Mouse (Mus musculus) embryonic facial prominence, embryonic 11.5 days (tissue): ENCODE measurements around the gene Ikzf3. TPM values are rescaled to one million over a fixed set of nuclear protein-coding genes. Genes with fewer than 3 reads are reported as not detected.
A peak's percentile ranks its signal among the peaks of the same experiment; 100 is the strongest.

ENCODE experiments used
- ATAC-seq: fragments of 200-750 bp; cut with Nextera tagmentation; replicated peaks from 2 replicates; pipeline ENCODE4 v1.8.0; 2017; ENCODE audit warnings: low read depth; ENCODE audit not compliant: insufficient number of reproducible peaks, low FRiP score, low TSS enrichment
- DNase-seq: peaks from one replicate; pipeline ENCODE4 v3.0.0-alpha.2; 2015; ENCODE audit warnings: low spot score
- H3K27ac ChIP-seq: fragments of 300-500 bp; sonication (generic); replicated peaks from 2 replicates; pipeline ENCODE4 v1.5.1; 2014; ENCODE audit warnings: mild to moderate bottlenecking, low read depth, low read length, control low read depth
- H3K27me3 ChIP-seq: fragments of 300-500 bp; sonication (generic); 2 replicates; pipeline ENCODE4 v1.6.1; 2014; ENCODE audit warnings: mild to moderate bottlenecking, low read length, moderate library complexity, mixed read lengths; ENCODE audit not compliant: control insufficient read depth, insufficient read depth
- H3K36me3 ChIP-seq: fragments of 300-500 bp; sonication (generic); replicated peaks from 2 replicates; pipeline ENCODE4 v1.6.1; 2014; ENCODE audit warnings: low read depth, mild to moderate bottlenecking, low read length, moderate library complexity, mixed read lengths; ENCODE audit not compliant: control insufficient read depth, insufficient read depth
- H3K4me1 ChIP-seq: fragments of 300-500 bp; sonication (generic); 2 replicates; pipeline ENCODE4 v1.6.1; 2014; ENCODE audit warnings: low read length, mixed read lengths; ENCODE audit not compliant: control insufficient read depth, insufficient read depth
- H3K4me2 ChIP-seq: fragments of 300-500 bp; sonication (generic); 2 replicates; pipeline ENCODE4 v1.6.1; 2014; ENCODE audit warnings: low read depth, mild to moderate bottlenecking, control low read depth, low read length, moderate library complexity
- H3K4me3 ChIP-seq: fragments of 300-500 bp; sonication (generic); 2 replicates; pipeline ENCODE4 v1.5.1; 2014; ENCODE audit warnings: low read depth, low read length, control low read depth
- H3K9ac ChIP-seq: fragments of 300-500 bp; sonication (generic); replicated peaks from 2 replicates; pipeline ENCODE4 v1.6.1; 2014; ENCODE audit warnings: mild to moderate bottlenecking, control low read depth, low read length
- H3K9me3 ChIP-seq: fragments of 300-500 bp; sonication (generic); replicated peaks from 2 replicates; pipeline ENCODE4 v1.6.1; 2016; ENCODE audit warnings: mild to moderate bottlenecking, low read length, inconsistent platforms, mixed read lengths; ENCODE audit not compliant: control insufficient read depth
- WGBS: fragments of 180-500 bp; shearing (Covaris S2); extraction: QIAGEN DNeasy Blood & Tissue Kit; methylation state at CpG from one replicate; pipeline ENCODE4 v1.1.7; 2014; 5-methylcytosine and 5-hydroxymethylcytosine counted together
- polyA plus RNA-seq: library from polyadenylated mRNA; unstranded; fragments of >200 nt; fragmentation: Nextera tagmentation; extraction: Ambion mirVana; gene quantifications from 2 replicates; pipeline ENCODE4 v1.2.1, GENCODE M21; 2014

The Ikzf3 gene
- polyA plus RNA-seq, 1 experiment from 2014 or later = 0.07 TPM

- no peak for ATAC-seq
- H3K4me1 ChIP-seq = no peaks in the 10 kb centered on the region
- no peak overlapping the region for H3K4me3 ChIP-seq
- no peaks in the 10 kb centered on the region for H3K36me3 ChIP-seq
- H3K9me3 ChIP-seq = no peaks in the 10 kb centered on the region
- WGBS = 82% methylated on average over 9 of the region's 9 CpGs
- DNase-seq = no peak
- H3K27ac ChIP-seq = no peak overlapping the region
- H3K27me3 ChIP-seq = peaks cover 17% of the 10 kb centered on the region
- no peak overlapping the region for H3K9ac ChIP-seq
- no peak overlapping the region for H3K4me2 ChIP-seq
Observed at GRCm38 (mm10) chr11:98459860-98460259, 86.0 kb downstream of the Ikzf3 start.

DNA sequence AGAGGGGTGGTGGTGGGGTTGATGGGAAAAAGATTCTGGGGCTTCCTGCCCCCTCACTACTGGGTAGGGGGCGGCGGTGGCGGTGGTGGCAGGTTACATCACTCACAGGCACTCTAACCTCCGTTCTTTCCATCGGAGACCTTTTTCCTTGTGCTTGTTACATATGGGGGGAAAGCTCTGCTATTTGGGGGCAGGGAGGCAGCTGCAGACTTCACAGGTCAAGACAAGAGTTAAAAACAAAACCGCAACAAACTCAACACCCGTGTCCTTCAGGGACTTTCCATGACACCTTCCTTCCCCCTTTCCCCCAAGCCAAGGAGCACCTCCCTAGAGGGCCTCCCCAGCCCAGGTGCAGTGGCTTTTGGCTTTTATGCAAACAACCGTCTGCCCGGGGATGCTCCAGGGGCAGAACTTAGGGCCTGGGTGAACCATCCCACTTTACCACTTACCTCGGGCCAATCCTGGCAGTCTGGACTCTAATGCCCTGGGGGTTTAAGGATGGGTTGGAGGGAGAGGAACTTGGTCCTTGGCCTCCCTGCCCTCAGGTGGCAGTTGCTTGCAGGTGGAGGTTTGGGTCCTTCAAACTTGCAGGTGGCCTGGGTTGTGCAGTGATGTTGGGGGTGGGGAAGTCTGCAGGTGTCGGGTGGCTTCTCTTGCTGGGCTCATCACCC, 86.6 kb downstream of the Ikzf3 start:
- Histone ChIP-seq H3K4me3 (no peak overlapping the region), H3K4me1 (no peaks in the 10 kb centered on the region), H3K36me3 (no peaks in the 10 kb centered on the region), H3K27me3 (peaks cover 17% of the 10 kb centered on the region), H3K9ac (no peak overlapping the region), H3K4me2 (no peak overlapping the region), H3K9me3 (no peaks in the 10 kb centered on the region), H3K27ac (no peak overlapping the region)
- ATAC-seq = no peak
- no peak for DNase-seq
- 15% methylated on average over 11 of the region's 11 CpGs for WGBS

DNA sequence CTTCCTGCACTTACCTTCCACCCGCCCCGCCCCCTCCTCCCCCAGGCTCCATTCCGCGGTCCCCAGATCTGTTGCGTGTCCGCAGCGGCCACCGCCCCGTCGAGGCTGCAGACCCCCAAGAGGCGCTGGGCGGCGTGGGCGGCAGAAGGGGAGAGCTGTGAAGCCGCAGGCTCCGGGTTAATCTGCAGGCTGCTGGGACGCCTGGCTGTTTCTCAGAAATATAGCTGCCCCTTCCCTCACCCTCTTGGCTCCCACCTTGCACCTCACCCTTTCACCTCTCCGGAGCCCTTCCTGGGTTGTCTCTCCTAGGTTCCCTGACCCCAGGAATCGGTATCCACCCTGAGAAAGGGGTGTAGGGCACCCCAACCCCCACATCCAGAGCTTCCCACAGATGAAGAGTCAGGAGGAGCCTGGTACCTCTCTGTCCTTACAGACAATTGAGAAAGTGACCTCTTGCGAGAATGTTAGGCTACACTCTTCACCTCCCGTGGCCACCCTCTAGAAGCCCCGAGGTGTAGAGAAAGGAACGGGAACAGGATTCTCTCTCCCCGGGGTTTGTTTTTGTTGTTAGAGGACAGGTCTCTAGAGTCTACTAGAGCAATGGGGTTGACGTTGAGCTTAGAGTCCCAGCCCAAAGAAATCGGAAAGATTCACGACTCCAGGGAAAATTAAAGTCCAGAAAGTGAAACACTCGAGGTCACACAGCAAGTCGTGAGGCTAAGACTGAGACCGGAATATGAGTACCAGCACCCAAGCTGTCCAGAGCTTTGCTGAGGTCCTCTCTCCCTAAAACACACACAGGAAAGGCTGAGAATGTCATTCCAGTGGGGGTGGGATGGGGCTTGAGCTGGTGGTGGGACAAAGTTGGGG, 87.5 kb downstream of the Ikzf3 start:
- peak overlapping the region; percentile 57 for H3K9ac ChIP-seq
- no peak for DNase-seq
- H3K27ac ChIP-seq = no peak overlapping the region
- peak overlapping the region; percentile 78 for H3K4me2 ChIP-seq
- peak overlapping the region; percentile 46 for H3K4me3 ChIP-seq
- H3K36me3 ChIP-seq = no peaks in the 10 kb centered on the region
- peaks cover 17% of the 10 kb centered on the region for H3K27me3 ChIP-seq
- peak; percentile 10; the same call in 1 of the 2 replicates for ATAC-seq
- H3K9me3 ChIP-seq = no peaks in the 10 kb centered on the region
- WGBS = 3% methylated on average over 25 of the region's 30 CpGs
- no peaks in the 10 kb centered on the region for H3K4me1 ChIP-seq

GRCm38 (mm10) chr11:98457367-98458120, 88.3 kb downstream of the Ikzf3 start:
- peak; percentile 92 for DNase-seq
- Histone ChIP-seq H3K9ac (peak overlapping the region; percentile 57), H3K36me3 (no peaks in the 10 kb centered on the region), H3K27me3 (peaks cover 17% of the 10 kb centered on the region), H3K27ac (no peak overlapping the region), H3K4me1 (no peaks in the 10 kb centered on the region), H3K9me3 (no peaks in the 10 kb centered on the region), H3K4me2 (peak overlapping the region; percentile 78), H3K4me3 (peak overlapping the region; percentile 46)
- peak; percentile 83 for ATAC-seq
- under 1% methylated on average over 37 of the region's 64 CpGs for WGBS

DNA sequence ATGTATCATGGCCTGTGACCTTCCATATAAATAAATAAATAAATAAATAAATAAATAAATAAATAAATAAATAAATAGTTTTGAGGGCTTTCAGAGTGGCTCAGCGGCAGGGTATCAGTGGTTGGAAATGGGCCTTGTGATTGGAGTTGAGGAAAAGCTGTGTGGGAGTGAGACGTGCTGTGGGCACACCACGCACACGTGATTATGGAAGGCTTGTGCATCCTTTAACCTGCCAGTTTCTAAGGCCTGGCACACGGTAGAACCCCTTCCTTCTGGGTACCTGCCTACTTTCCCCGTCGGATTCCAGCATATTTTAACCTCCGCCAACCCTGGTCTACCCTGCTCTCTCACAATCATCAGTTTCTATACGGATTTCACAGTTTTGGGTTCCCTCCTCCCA, 88.9 kb downstream of the Ikzf3 start:
- H3K4me1 ChIP-seq = no peaks in the 10 kb centered on the region
- H3K9me3 ChIP-seq = no peaks in the 10 kb centered on the region
- H3K4me2 ChIP-seq = peak overlapping the region; percentile 78
- no peaks in the 10 kb centered on the region for H3K36me3 ChIP-seq
- peaks cover 17% of the 10 kb centered on the region for H3K27me3 ChIP-seq
- DNase-seq (no peak), ATAC-seq (peak; percentile 20; the same call in 1 of the 2 replicates)
- 27% methylated on average over 9 of the region's 9 CpGs for WGBS
- H3K4me3 ChIP-seq = peak overlapping the region; percentile 46
- H3K9ac ChIP-seq = peak overlapping the region; percentile 57
- no peak overlapping the region for H3K27ac ChIP-seq

- ATAC-seq = no peak
- Histone ChIP-seq H3K9me3 (no peaks in the 10 kb centered on the region), H3K27me3 (peaks cover 17% of the 10 kb centered on the region), H3K36me3 (no peaks in the 10 kb centered on the region), H3K27ac (no peak overlapping the region), H3K4me1 (no peaks in the 10 kb centered on the region), H3K9ac (no peak overlapping the region), H3K4me3 (no peak overlapping the region), H3K4me2 (no peak overlapping the region)
- DNase-seq = no peak
- WGBS = 72% methylated on average over 5 of the region's 5 CpGs
Observed at GRCm38 (mm10) chr11:98456545-98456944, 89.3 kb downstream of the Ikzf3 start.

- DNase-seq (no peak), ATAC-seq (no peak)
- Histone ChIP-seq H3K27me3 (peaks cover 17% of the 10 kb centered on the region), H3K9ac (no peak overlapping the region), H3K4me3 (no peak overlapping the region), H3K9me3 (no peaks in the 10 kb centered on the region), H3K36me3 (no peaks in the 10 kb centered on the region), H3K27ac (no peak overlapping the region), H3K4me2 (no peak overlapping the region), H3K4me1 (no peaks in the 10 kb centered on the region)
- WGBS = 80% methylated on average over 4 of the region's 4 CpGs
Observed at GRCm38 (mm10) chr11:98455484-98455883, 90.3 kb downstream of the Ikzf3 start.
